Mouse (Mus musculus) forebrain, postnatal 0 days (tissue): Measurements from ENCODE around the gene Foxn1. TPM values are rescaled to one million over a fixed set of nuclear protein-coding genes. Genes with fewer than 3 reads are reported as not detected.

Experiments used
- ATAC-seq: fragments of 200-750 bp; cut with Nextera tagmentation; 2 replicates; pipeline ENCODE4 v1.8.0; 2017; ENCODE audit warnings: mild to moderate bottlenecking, moderate library complexity
- DNase-seq: peaks from one replicate; pipeline ENCODE4 v3.0.0-alpha.2; 2015
- H3K27ac ChIP-seq: fragments of 300-500 bp; sonication (generic); 2 replicates; pipeline ENCODE4 v1.5.1; 2014; ENCODE audit warnings: low read depth, mild to moderate bottlenecking, antibody characterized with exemption, low read length, moderate library complexity, mixed read lengths
- H3K27me3 ChIP-seq: fragments of 300-500 bp; sonication (generic); 2 replicates; pipeline ENCODE4 v1.6.1; 2014; ENCODE audit warnings: mild to moderate bottlenecking, low read length, mixed read lengths; ENCODE audit not compliant: insufficient read depth
- H3K36me3 ChIP-seq: fragments of 300-500 bp; sonication (generic); 2 replicates; pipeline ENCODE4 v1.6.1; 2014; ENCODE audit warnings: mild to moderate bottlenecking, moderate library complexity; ENCODE audit not compliant: insufficient read depth
- H3K4me1 ChIP-seq: fragments of 300-500 bp; sonication (generic); 2 replicates; pipeline ENCODE4 v1.6.1; 2014; ENCODE audit warnings: antibody characterized with exemption; ENCODE audit not compliant: insufficient read depth
- H3K4me2 ChIP-seq: fragments of 300-500 bp; sonication (generic); 2 replicates; pipeline ENCODE4 v1.6.1; 2014; ENCODE audit warnings: low read depth, mild to moderate bottlenecking, moderate library complexity
- H3K4me3 ChIP-seq: fragments of 300-500 bp; sonication (generic); 2 replicates; pipeline ENCODE4 v1.5.1; 2014; ENCODE audit warnings: low read depth, low read length, mixed read lengths
- H3K9ac ChIP-seq: fragments of 300-500 bp; sonication (generic); 2 replicates; pipeline ENCODE4 v1.6.1; 2014; ENCODE audit warnings: mild to moderate bottlenecking
- H3K9me3 ChIP-seq: fragments of 300-500 bp; sonication (generic); 2 replicates; pipeline ENCODE4 v1.6.1; 2016; ENCODE audit warnings: low read length
- CTCF ChIP-seq: sonication (generic); IDR thresholded peaks from 2 replicates; pipeline ENCODE4 v1.5.1; 2016; ENCODE audit warnings: antibody characterized with exemption, control low read depth, low read depth
- WGBS: fragments of 180-500 bp; shearing (Covaris S2); extraction: QIAGEN DNeasy Blood & Tissue Kit; methylation state at CpG from one replicate; pipeline ENCODE4 v1.1.7; 2014; 5-methylcytosine and 5-hydroxymethylcytosine counted together
- polyA plus RNA-seq: library from polyadenylated mRNA; unstranded; fragments of >200 nt; fragmentation: Nextera tagmentation; extraction: Ambion mirVana; gene quantifications from 2 replicates; pipeline ENCODE4 v1.2.1, GENCODE M21; 2015
- total RNA-seq: library from RNA; depleted of rRNA; stranded (reverse); fragments of >200 nt; gene quantifications from 2 replicates; pipeline ENCODE4 v1.2.3, GENCODE M21; 2014

The Foxn1 gene
- total and polyA plus RNA-seq, 2 experiments from 2014 or later, result not detected

- WGBS, result 93% methylated on average over 11 of the region's 11 CpGs
- no peak overlapping the region for H3K4me2 ChIP-seq
- ATAC-seq, result no peak
- no peaks in the 10 kb centered on the region for H3K9me3 ChIP-seq
- H3K27ac ChIP-seq, result no peak overlapping the region
- no peaks in the 10 kb centered on the region for H3K27me3 ChIP-seq
- H3K36me3 ChIP-seq, result no peaks in the 10 kb centered on the region
- no peak for DNase-seq
- H3K4me1 ChIP-seq, result no peaks in the 10 kb centered on the region
- H3K9ac ChIP-seq, result no peak overlapping the region
- no peak overlapping the region for H3K4me3 ChIP-seq
- no peak for TF ChIP-seq CTCF
These were observed 14.6 kb downstream of the Foxn1 start for GRCm38 (mm10) chr11:78371711-78372110.

GRCm38 (mm10) chr11:78370389-78370788 lies 16.0 kb downstream of the Foxn1 start:
- Histone ChIP-seq H3K9me3 (no peaks in the 10 kb centered on the region), H3K9ac (no peak overlapping the region), H3K36me3 (no peaks in the 10 kb centered on the region), H3K4me1 (no peaks in the 10 kb centered on the region), H3K4me2 (no peak overlapping the region), H3K27ac (no peak overlapping the region), H3K27me3 (no peaks in the 10 kb centered on the region), H3K4me3 (no peak overlapping the region)
- DNase-seq (no peak), ATAC-seq (no peak)
- 62% methylated on average over 1 of the region's 1 CpGs for WGBS
- no peak for TF ChIP-seq CTCF

- H3K4me2 ChIP-seq, result no peak overlapping the region
- no peak overlapping the region for H3K27ac ChIP-seq
- no peaks in the 10 kb centered on the region for H3K36me3 ChIP-seq
- DNase-seq (no peak), ATAC-seq (no peak)
- no peaks in the 10 kb centered on the region for H3K9me3 ChIP-seq
- no peaks in the 10 kb centered on the region for H3K27me3 ChIP-seq
- 90% methylated on average over 15 of the region's 15 CpGs for WGBS
- no peak overlapping the region for H3K4me3 ChIP-seq
- no peaks in the 10 kb centered on the region for H3K4me1 ChIP-seq
- no peak overlapping the region for H3K9ac ChIP-seq
- no peak for TF ChIP-seq CTCF
These were observed 18.7 kb downstream of the Foxn1 start for GRCm38 (mm10) chr11:78367456-78368225.

GRCm38 (mm10) chr11:78364103-78364502 lies 22.3 kb downstream of the Foxn1 start:
- no peak overlapping the region for H3K4me2 ChIP-seq
- no peaks in the 10 kb centered on the region for H3K27me3 ChIP-seq
- H3K36me3 ChIP-seq, result no peaks in the 10 kb centered on the region
- no peak overlapping the region for H3K4me3 ChIP-seq
- TF ChIP-seq CTCF, result no peak
- H3K27ac ChIP-seq, result no peak overlapping the region
- no peak overlapping the region for H3K9ac ChIP-seq
- no peak for ATAC-seq
- H3K4me1 ChIP-seq, result no peaks in the 10 kb centered on the region
- 60% methylated on average over 8 of the region's 8 CpGs for WGBS
- no peak for DNase-seq
- no peaks in the 10 kb centered on the region for H3K9me3 ChIP-seq

- H3K4me2 ChIP-seq, result no peak overlapping the region
- 86% methylated on average over 13 of the region's 13 CpGs for WGBS
- no peak overlapping the region for H3K9ac ChIP-seq
- H3K4me1 ChIP-seq, result no peaks in the 10 kb centered on the region
- no peaks in the 10 kb centered on the region for H3K9me3 ChIP-seq
- no peak overlapping the region for H3K4me3 ChIP-seq
- ATAC-seq (no peak), DNase-seq (no peak)
- H3K27ac ChIP-seq, result no peak overlapping the region
- no peaks in the 10 kb centered on the region for H3K27me3 ChIP-seq
- TF ChIP-seq CTCF, result no peak
- H3K36me3 ChIP-seq, result no peaks in the 10 kb centered on the region
These were observed 22.9 kb downstream of the Foxn1 start for GRCm38 (mm10) chr11:78363309-78364007.

GRCm38 (mm10) chr11:78360789-78361131 lies 25.6 kb downstream of the Foxn1 start:
- Histone ChIP-seq H3K36me3 (no peaks in the 10 kb centered on the region), H3K27me3 (no peaks in the 10 kb centered on the region), H3K9me3 (no peaks in the 10 kb centered on the region), H3K4me1 (no peaks in the 10 kb centered on the region), H3K4me3 (no peak overlapping the region), H3K9ac (no peak overlapping the region), H3K27ac (no peak overlapping the region), H3K4me2 (no peak overlapping the region)
- 61% methylated on average over 2 of the region's 2 CpGs for WGBS
- ATAC-seq (no peak), DNase-seq (no peak)
- no peak for TF ChIP-seq CTCF

GRCm38 (mm10) chr11:78360125-78360788 lies 26.1 kb downstream of the Foxn1 start:
- peak; percentile 83 for ATAC-seq
- Histone ChIP-seq H3K4me3 (peak overlapping the region; percentile 26), H3K4me1 (no peaks in the 10 kb centered on the region), H3K27me3 (no peaks in the 10 kb centered on the region), H3K27ac (no peak overlapping the region), H3K36me3 (no peaks in the 10 kb centered on the region), H3K4me2 (peak overlapping the region; percentile 42), H3K9me3 (no peaks in the 10 kb centered on the region), H3K9ac (0 out of 2 replicates have a peak overlapping the region, but pooled peaks have one; percentile 18)
- peak; percentile 85 for DNase-seq
- 13% methylated on average over 13 of the region's 13 CpGs for WGBS
- TF ChIP-seq CTCF, result peak; percentile 75
